Mouse (Mus musculus) liver, embryonic 13.5 days (tissue): ENCODE measurements at regions not wholly inside any gene's neighbourhood (a gene's known extent, or its start where the extent isn't known, plus 50 kb on each side); places are given as distances from the start of the nearest gene placed in this dataset.

Source experiments
- ATAC-seq: fragments of 200-750 bp; cut with Nextera tagmentation; 2 replicates; pipeline ENCODE4 v1.8.0; 2017; ENCODE audit warnings: low read depth, mild to moderate bottlenecking, moderate number of reproducible peaks, moderate library complexity
- DNase-seq: peaks from one replicate; pipeline ENCODE4 v3.0.0; 2022
- H3K27ac ChIP-seq: fragments of 300-500 bp; sonication (generic); 2 replicates; pipeline ENCODE4 v1.5.1; 2015; ENCODE audit warnings: moderate library complexity, mild to moderate bottlenecking, inconsistent platforms
- H3K27me3 ChIP-seq: fragments of 300-500 bp; sonication (generic); 2 replicates; pipeline ENCODE4 v1.6.1; 2015; ENCODE audit warnings: mild to moderate bottlenecking, inconsistent platforms
- H3K36me3 ChIP-seq: fragments of 300-500 bp; sonication (generic); 2 replicates; pipeline ENCODE4 v1.6.1; 2015; ENCODE audit warnings: mild to moderate bottlenecking, inconsistent platforms
- H3K4me1 ChIP-seq: fragments of 300-500 bp; sonication (generic); replicated peaks from 2 replicates; pipeline ENCODE4 v1.6.1; 2015; ENCODE audit warnings: inconsistent platforms
- H3K4me2 ChIP-seq: fragments of 300-500 bp; sonication (generic); 2 replicates; pipeline ENCODE4 v1.6.1; 2015; ENCODE audit warnings: inconsistent platforms, mild to moderate bottlenecking, moderate library complexity
- H3K4me3 ChIP-seq: fragments of 300-500 bp; sonication (generic); replicated peaks from 2 replicates; pipeline ENCODE4 v1.5.1; 2015; ENCODE audit warnings: mild to moderate bottlenecking, inconsistent platforms
- H3K9ac ChIP-seq: fragments of 300-500 bp; sonication (generic); 2 replicates; pipeline ENCODE4 v1.6.1; 2015; ENCODE audit warnings: mild to moderate bottlenecking, inconsistent platforms
- H3K9me3 ChIP-seq: fragments of 300-500 bp; sonication (generic); replicated peaks from 2 replicates; pipeline ENCODE4 v1.6.1; 2016; ENCODE audit warnings: inconsistent platforms
- WGBS: fragments of 180-500 bp; shearing (Covaris S2); methylation state at CpG from one replicate; pipeline ENCODE4 v1.1.7; 2015; ENCODE audit not compliant: insufficient replicate concordance; 5-methylcytosine and 5-hydroxymethylcytosine counted together

DNA sequence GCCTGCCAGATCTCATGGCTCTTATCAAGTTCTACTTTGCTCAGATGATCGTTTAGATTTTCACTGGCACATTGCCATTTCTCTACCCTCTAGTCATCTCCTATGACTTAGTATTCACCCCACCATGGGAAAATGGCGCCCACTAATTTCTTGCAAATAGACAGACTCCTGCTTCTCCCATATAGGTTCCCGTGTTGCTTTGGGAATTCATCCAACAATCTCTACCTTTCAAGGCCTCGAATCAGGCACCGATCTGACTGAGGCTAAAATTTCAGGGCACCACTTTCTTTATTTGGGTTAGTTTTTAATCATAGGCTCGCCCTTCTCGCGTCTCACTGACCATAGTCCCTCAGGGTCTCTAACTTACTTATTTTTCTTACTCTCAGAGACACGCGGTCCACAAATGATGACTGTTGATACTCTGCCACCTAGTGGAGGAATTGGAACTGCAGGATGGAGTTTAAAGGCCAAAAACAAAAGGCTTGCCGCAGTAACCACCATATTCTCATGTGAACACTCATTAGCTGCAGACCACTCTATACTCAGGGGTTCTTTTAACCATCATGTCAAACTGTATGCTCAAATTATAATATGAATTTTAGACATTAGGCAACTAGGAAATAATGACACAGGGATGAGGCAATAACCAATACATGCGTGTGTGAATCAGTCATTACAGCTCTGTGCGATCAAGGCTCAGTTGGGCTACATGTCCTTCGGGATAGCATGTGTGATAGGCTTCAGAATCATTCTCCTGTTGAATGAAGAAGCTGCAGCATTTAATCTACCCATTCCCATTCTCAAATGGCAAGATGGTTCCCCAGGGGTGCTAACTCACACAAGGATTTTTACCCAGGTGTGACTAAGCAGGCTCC lies 119.5 kb upstream of the Nhs start:
- H3K9me3 ChIP-seq: no peaks in the 10 kb centered on the region
- H3K4me3 ChIP-seq: no peak overlapping the region
- no peaks in the 10 kb centered on the region for H3K27me3 ChIP-seq
- WGBS: 56% methylated on average over 14 of the region's 14 CpGs
- H3K9ac ChIP-seq: no peak overlapping the region
- no peaks in the 10 kb centered on the region for H3K36me3 ChIP-seq
- DNase-seq (peak; percentile 23), ATAC-seq (no peak)
- H3K27ac ChIP-seq: no peak overlapping the region
- no peak overlapping the region for H3K4me2 ChIP-seq
- H3K4me1 ChIP-seq: peaks cover 23% of the 10 kb centered on the region

DNA sequence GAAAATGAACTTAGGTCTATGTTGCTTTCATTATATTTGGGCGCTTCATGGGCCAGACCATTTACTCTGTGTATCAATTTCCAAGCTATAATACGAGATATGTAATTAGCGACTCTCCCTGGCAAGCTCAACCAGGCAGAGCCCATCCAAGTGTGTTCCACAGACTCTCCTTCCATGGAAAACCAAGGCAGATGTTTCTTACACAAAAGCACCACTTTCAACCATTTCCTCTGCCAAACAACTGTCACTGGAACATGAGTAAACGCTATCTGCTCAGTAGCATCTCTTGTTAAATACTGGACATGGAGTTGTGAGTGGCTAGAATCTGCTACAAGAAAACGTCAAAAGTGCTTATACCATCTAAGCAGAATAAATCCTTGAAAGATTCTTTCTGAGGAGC lies 115.1 kb upstream of the Nhs start:
- H3K4me1 ChIP-seq: peaks cover 22% of the 10 kb centered on the region
- 70% methylated on average over 5 of the region's 5 CpGs for WGBS

DNA sequence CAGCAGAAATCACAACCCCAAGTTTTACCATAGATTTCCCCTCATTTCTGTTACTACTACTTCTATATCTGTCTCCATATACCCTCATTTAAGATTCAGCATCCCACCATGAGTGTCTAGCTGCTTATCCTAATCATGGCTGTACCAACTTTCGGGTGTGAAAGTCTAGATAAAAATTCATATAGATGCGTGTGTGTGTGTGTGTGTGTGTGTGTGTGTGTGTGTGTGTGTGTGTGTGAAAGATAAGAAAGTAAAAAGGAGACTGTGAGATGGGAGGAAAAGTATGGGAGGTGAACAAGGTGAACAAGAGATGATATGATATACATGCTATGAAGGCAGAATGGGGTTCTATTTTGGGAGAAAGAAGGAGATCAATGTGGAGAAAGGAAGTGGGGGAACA lies 111.7 kb upstream of the Nhs start:
- ATAC-seq (peak; percentile 78), DNase-seq (peak; percentile 27)
- 9% methylated on average over 2 of the region's 2 CpGs for WGBS
- Histone ChIP-seq H3K9me3 (no peaks in the 10 kb centered on the region), H3K4me2 (no peak overlapping the region), H3K36me3 (no peaks in the 10 kb centered on the region), H3K27me3 (peaks cover 3% of the 10 kb centered on the region; the same call in 1 of the 2 replicates), H3K27ac (peak overlapping the region; percentile 50), H3K4me1 (peaks cover 39% of the 10 kb centered on the region), H3K9ac (no peak overlapping the region), H3K4me3 (no peak overlapping the region)

More for the DNA sequence above, 115.1 kb upstream of the Nhs start:
- no peaks in the 10 kb centered on the region for H3K9me3 ChIP-seq
- no peak overlapping the region for H3K4me2 ChIP-seq
- no peak overlapping the region for H3K9ac ChIP-seq
- ATAC-seq: no peak
- H3K27ac ChIP-seq: no peak overlapping the region
- H3K27me3 ChIP-seq: no peaks in the 10 kb centered on the region
- no peak overlapping the region for H3K4me3 ChIP-seq
- no peaks in the 10 kb centered on the region for H3K36me3 ChIP-seq
- no peak for DNase-seq

DNA sequence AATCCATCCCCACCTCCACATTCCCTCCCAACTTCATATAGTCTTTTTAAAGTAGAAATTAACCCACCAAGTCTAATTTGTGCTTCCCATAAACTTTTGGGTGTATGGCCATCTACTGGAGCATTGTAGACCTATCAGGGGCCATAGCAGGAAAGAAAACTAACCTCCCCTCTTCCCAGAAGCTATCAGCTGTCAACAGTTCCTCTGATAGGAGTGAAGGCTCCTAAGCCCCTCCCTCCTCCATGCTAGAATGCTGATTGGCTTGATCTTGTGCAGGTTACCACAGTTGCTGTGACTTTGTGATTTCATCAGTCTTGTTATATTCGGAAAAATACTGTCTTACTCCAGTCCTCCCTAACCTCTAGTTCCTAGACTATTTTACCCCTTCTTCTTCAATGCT lies 109.4 kb upstream of the Nhs start:
- H3K27me3 ChIP-seq: peaks cover 9% of the 10 kb centered on the region; the same call in 1 of the 2 replicates
- H3K4me3 ChIP-seq: no peak overlapping the region
- H3K4me2 ChIP-seq: no peak overlapping the region
- whole genome bisulfite sequencing: 80% methylated on average over 1 of the region's 1 CpGs
- DNase-seq (peak; percentile 26), ATAC-seq (peak; percentile 90)
- peaks cover 39% of the 10 kb centered on the region for H3K4me1 ChIP-seq
- H3K9ac ChIP-seq: no peak overlapping the region
- no peaks in the 10 kb centered on the region for H3K9me3 ChIP-seq
- peak overlapping the region; percentile 68 for H3K27ac ChIP-seq
- H3K36me3 ChIP-seq: no peaks in the 10 kb centered on the region

DNA sequence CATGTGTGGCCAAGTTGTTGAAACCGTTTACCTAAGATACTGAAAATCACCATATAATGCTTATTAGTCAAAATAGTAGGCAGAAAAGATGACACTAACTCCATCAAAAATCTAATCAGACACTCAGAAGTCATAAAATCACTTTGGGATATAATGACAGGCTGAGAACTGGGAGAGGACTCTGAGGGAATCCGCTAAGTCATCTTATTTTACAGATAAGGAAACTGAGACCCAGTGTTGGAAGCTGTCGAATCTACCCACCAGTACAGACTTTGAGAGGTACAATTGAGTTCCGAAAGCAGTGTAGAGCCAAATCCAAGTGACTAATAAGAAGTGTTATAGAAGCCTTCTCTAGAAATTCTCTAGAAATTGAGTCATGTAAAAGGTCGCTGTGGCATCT lies 108.6 kb upstream of the Nhs start:
- H3K27me3 ChIP-seq: peaks cover 9% of the 10 kb centered on the region; the same call in 1 of the 2 replicates
- H3K36me3 ChIP-seq: no peaks in the 10 kb centered on the region
- peaks cover 39% of the 10 kb centered on the region for H3K4me1 ChIP-seq
- no peaks in the 10 kb centered on the region for H3K9me3 ChIP-seq
- peak overlapping the region; percentile 68 for H3K27ac ChIP-seq
- no peak for DNase-seq
- WGBS: 63% methylated on average over 5 of the region's 5 CpGs
- H3K4me2 ChIP-seq: no peak overlapping the region
- H3K4me3 ChIP-seq: no peak overlapping the region
- no peak overlapping the region for H3K9ac ChIP-seq
- peak; percentile 59; the same call in 1 of the 2 replicates for ATAC-seq

DNA sequence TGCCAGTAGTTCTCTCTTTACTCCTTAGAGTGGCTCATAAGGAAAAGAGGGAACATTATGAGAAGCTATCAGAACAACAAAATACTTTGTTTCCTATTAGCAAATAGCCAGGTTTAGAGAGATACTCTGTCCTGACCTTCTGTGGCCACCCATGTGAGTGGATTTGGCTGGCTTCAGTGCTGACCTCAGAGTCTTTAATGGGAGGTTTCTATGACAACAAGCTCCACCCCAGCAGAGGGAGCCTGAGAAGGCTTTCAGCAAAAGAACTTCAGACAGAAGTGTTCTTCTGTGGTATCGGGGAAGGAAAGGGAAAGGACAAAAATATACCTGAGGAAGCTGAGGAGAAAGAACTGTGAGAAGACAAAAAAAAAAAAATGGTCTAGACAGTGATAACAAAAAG lies 108.1 kb upstream of the Nhs start:
- Histone ChIP-seq H3K27ac (peak overlapping the region; percentile 68; the same call in 1 of the 2 replicates), H3K9me3 (no peaks in the 10 kb centered on the region), H3K4me3 (no peak overlapping the region), H3K4me1 (peaks cover 39% of the 10 kb centered on the region), H3K36me3 (no peaks in the 10 kb centered on the region), H3K27me3 (peaks cover 9% of the 10 kb centered on the region; the same call in 1 of the 2 replicates), H3K9ac (no peak overlapping the region), H3K4me2 (no peak overlapping the region)
- WGBS: 35% methylated on average over 1 of the region's 1 CpGs
- DNase-seq (peak; percentile 20), ATAC-seq (peak; percentile 45; the same call in 1 of the 2 replicates)

DNA sequence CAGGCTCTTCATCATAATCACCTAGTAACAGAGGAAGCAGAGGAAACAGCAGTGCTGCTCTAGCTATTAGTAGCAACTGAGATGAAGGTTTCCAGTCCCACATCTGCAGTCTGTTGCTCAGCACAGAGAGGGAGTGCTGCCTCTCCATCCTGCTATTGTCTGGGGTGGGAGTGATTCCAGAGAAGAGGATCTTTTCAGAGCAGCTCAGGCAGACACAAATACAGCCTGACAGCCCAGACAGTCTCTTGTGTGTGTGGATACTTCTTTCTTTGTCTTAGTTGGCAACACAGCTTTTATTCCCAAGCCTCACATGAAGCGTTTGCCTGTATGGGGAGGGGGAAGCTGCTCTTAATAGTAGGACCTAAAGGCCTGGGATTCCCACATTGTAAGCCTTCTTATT lies 107.2 kb upstream of the Nhs start:
- 63% methylated on average over 1 of the region's 1 CpGs for WGBS
- ATAC-seq (no peak), DNase-seq (no peak)
- Histone ChIP-seq H3K36me3 (no peaks in the 10 kb centered on the region), H3K4me2 (no peak overlapping the region), H3K9ac (no peak overlapping the region), H3K4me1 (peaks cover 36% of the 10 kb centered on the region), H3K9me3 (no peaks in the 10 kb centered on the region), H3K27ac (no peak overlapping the region), H3K27me3 (peaks cover 9% of the 10 kb centered on the region; the same call in 1 of the 2 replicates), H3K4me3 (no peak overlapping the region)

DNA sequence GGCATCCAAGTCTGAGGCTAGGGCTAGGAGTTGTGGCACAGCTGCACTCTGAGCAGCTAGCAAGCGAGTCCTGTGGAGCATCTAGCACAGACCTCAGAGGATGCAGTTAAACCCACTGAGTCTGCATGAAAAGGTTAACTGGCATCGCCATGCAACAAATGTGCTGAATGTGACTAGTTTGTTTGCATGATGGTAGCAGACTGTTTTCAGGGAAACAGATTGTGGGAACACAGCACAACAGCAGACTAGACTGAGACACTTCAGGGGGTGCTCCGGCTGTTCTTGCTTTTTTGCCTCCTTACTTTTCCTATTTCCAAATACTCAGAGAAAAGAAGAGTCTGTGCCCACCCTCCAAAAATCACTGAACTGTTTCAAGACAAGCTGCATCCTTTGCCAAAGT lies 97.9 kb upstream of the Nhs start:
- Histone ChIP-seq H3K9ac (no peak overlapping the region), H3K4me2 (no peak overlapping the region), H3K4me3 (no peak overlapping the region), H3K27ac (no peak overlapping the region), H3K9me3 (no peaks in the 10 kb centered on the region), H3K4me1 (peaks cover 15% of the 10 kb centered on the region), H3K36me3 (no peaks in the 10 kb centered on the region), H3K27me3 (0 out of 2 replicates have a peak, but pooled peaks cover 4% of the 10 kb centered on the region)
- ATAC-seq (no peak), DNase-seq (no peak)
- 74% methylated on average over 3 of the region's 3 CpGs for WGBS

DNA sequence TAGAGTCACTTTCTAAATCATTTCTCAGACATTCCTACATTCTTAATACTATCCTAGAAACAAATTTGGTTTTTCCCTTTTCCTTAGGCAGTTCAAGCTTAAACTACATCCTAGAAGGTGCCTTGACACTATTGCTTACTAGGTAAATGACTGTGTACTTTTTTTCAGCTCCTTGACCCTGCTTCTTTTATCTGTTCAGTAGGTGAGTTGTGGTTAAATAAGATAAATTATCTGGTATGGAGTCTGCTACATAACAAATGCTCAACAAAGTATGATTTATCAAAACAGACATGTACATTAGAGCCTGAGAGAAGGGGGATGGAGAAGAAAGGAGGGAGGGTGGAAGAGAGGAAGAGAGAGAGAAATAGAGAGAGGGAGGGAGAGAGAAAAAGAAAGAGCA lies 96.3 kb upstream of the Nhs start:
- Histone ChIP-seq H3K4me2 (no peak overlapping the region), H3K27me3 (0 out of 2 replicates have a peak, but pooled peaks cover 4% of the 10 kb centered on the region), H3K4me3 (no peak overlapping the region), H3K9me3 (no peaks in the 10 kb centered on the region), H3K9ac (no peak overlapping the region), H3K4me1 (peaks cover 15% of the 10 kb centered on the region), H3K36me3 (no peaks in the 10 kb centered on the region), H3K27ac (no peak overlapping the region)
- ATAC-seq (peak; percentile 59), DNase-seq (no peak)

DNA sequence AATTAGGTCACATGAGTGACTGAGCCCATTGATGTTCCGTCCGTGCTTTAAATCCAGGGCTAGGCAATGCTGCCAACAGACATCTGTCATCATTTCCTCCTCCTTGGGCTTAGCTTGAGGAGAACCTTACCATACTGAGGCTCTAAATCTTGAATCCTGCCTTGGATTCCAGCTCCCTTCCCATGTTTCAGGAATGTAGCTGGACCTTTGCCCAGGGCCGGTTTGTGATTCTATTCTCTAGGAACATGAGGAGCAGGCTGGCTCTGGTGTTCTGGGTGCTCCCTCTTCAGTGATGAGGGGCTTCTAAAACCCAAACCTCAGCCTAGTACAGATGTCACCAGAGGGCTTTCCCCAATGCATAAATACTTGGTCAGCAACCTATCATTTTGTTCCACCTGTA lies 81.8 kb upstream of the Nhs start:
- Histone ChIP-seq H3K9ac (no peak overlapping the region), H3K4me2 (no peak overlapping the region), H3K4me3 (no peak overlapping the region), H3K36me3 (no peaks in the 10 kb centered on the region), H3K9me3 (no peaks in the 10 kb centered on the region), H3K4me1 (no peaks in the 10 kb centered on the region), H3K27me3 (peaks cover 3% of the 10 kb centered on the region; the same call in 1 of the 2 replicates), H3K27ac (no peak overlapping the region)
- ATAC-seq: no peak
- 55% methylated on average over 3 of the region's 3 CpGs for WGBS
- DNase-seq: no peak

DNA sequence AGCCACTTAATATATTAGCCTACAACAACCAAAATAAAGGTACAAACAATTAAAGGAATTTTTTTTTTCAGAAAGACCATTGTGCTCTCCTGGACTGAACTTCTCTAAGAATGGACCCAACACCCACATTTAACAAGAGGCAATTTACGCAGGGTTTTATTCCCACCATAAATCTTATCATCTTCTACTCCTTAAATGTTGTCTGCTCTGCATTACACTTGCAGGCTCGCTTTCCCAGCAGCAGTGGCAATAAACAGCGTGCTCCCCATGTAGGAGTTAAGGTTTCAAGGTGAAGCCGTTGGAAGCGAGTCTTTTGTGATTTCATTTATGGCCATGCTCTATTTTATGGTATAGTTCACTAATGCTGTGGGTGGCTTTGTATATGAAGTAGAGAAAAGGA lies 76.0 kb upstream of the Nhs start:
- Histone ChIP-seq H3K27me3 (0 out of 2 replicates have a peak, but pooled peaks cover 2% of the 10 kb centered on the region), H3K9ac (no peak overlapping the region), H3K9me3 (no peaks in the 10 kb centered on the region), H3K4me1 (no peaks in the 10 kb centered on the region), H3K4me2 (no peak overlapping the region), H3K27ac (no peak overlapping the region), H3K36me3 (no peaks in the 10 kb centered on the region), H3K4me3 (no peak overlapping the region)
- ATAC-seq (no peak), DNase-seq (no peak)
- WGBS: 63% methylated on average over 5 of the region's 5 CpGs

DNA sequence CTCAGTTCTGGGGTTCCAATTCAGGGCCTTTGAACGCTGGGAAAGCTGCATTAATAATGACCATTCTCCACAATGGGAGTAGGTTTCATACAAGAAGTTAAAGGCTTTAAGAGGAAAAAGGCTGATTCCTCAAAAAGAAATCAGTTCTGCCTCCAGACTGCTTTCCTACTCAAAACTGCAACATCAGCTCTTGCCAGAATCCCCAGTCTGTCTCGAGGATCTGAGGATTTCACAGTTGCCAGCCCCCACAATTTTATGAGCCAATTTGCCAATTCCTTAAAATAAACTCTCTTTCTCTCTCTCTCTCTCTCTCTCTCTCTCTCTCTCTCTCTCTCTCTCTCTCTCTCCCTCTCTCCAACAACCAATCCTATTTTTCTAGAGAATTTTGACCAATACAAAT lies 51.3 kb upstream of the Nhs start:
- H3K9me3 ChIP-seq: no peaks in the 10 kb centered on the region
- no peak overlapping the region for H3K9ac ChIP-seq
- DNase-seq: no peak
- H3K4me2 ChIP-seq: no peak overlapping the region
- H3K36me3 ChIP-seq: no peaks in the 10 kb centered on the region
- no peak overlapping the region for H3K27ac ChIP-seq
- no peak for ATAC-seq
- H3K27me3 ChIP-seq: no peaks in the 10 kb centered on the region
- H3K4me1 ChIP-seq: 0 out of 2 replicates have a peak, but pooled peaks cover 3% of the 10 kb centered on the region
- H3K4me3 ChIP-seq: no peak overlapping the region
- WGBS: 43% methylated on average over 2 of the region's 2 CpGs
